Comparison of ENCODE assay signal across 11 mouse cellular contexts in genomic region chr2:71656611-71657244, GRCm38 (mm10).
DNase-seq lines count a peak whose midpoint lies in the region; ATAC-seq and TF ChIP-seq lines count a peak whose summit lies in the region.
"Had no signal": no experiment of that assay in that cellular context is flagged by ENCODE, and none has a peak within 500 bp of the region (broad histone marks: within the 10 kb centered on the region; RNA-seq: fewer than 3 reads in every experiment).

No protein-coding gene starts in this region.

- no peak overlapping the region for H3K9ac ChIP-seq in hindbrain, embryonic 11.5 days (ENCODE audit: low read depth, low read length)
- H3K9ac ChIP-seq in hindbrain, postnatal 0 days (replicated peaks; ENCODE audit: low read length) = no peak overlapping the region
- no peak overlapping the region for H3K9ac ChIP-seq in liver, embryonic 16.5 days (ENCODE audit: low read depth, low read length)

- H3K27ac ChIP-seq in hindbrain, embryonic 11.5 days (ENCODE audit: low read depth, low read length) = no peak overlapping the region
- no peak overlapping the region for H3K27ac ChIP-seq in hindbrain, postnatal 0 days
- no peak overlapping the region for H3K27ac ChIP-seq in liver, embryonic 16.5 days (ENCODE audit: low read length)

- no peaks in the 10 kb centered on the region for H3K9me3 ChIP-seq in hindbrain, embryonic 11.5 days (ENCODE audit: control insufficient read depth, low read length)
- H3K9me3 ChIP-seq in hindbrain, postnatal 0 days (ENCODE audit: low read length) = no peaks in the 10 kb centered on the region
- H3K9me3 ChIP-seq in liver, embryonic 16.5 days (replicated peaks; ENCODE audit: control insufficient read depth, low read length) = no peaks in the 10 kb centered on the region

- no peak overlapping the region for H3K4me3 ChIP-seq in hindbrain, embryonic 11.5 days (ENCODE audit: low read depth, low read length)
- H3K4me3 ChIP-seq in hindbrain, postnatal 0 days (ENCODE audit: low read length) = no peak overlapping the region
- no peak overlapping the region for H3K4me3 ChIP-seq in liver, embryonic 16.5 days (ENCODE audit: low read depth, low read length)

- H3K4me2 ChIP-seq in hindbrain, embryonic 11.5 days (replicated peaks; ENCODE audit: low read depth, low read length) = no peak overlapping the region
- no peak overlapping the region for H3K4me2 ChIP-seq in hindbrain, postnatal 0 days (ENCODE audit: low read depth, low read length)
- H3K4me2 ChIP-seq in liver, embryonic 16.5 days (ENCODE audit: low read depth, low read length) = peak overlapping the region; percentile 32; the same call in 1 of the 2 replicates

- DNase-seq in hindbrain, embryonic 11.5 days (ENCODE audit: low spot score) = peak; percentile 38
- DNase-seq in hindbrain, postnatal 0 days (ENCODE audit: low spot score) = no peak
- peak; percentile 74 for DNase-seq in ES-CJ7 (ENCODE audit: low read depth, low spot score)
- DNase-seq in embryo, embryonic 10 days (ENCODE audit: low spot score) = peak; percentile 28
- DNase-seq in Muller cell, postnatal 12 days (ENCODE audit: inconsistent ontology term) = no peak
- DNase-seq in frontal cortex, postnatal 14 days (ENCODE audit: low spot score in 2 of 2) = no peak
- DNase-seq: gastrocnemius, postnatal 14 days; kidney, adult 8-10 months; lung, postnatal 14 days; thymus, adult 2 months had no signal

- H3K36me3 ChIP-seq in hindbrain, embryonic 11.5 days (ENCODE audit: control insufficient read depth, insufficient read depth, low read length) = no peaks in the 10 kb centered on the region
- H3K36me3 ChIP-seq in hindbrain, postnatal 0 days (ENCODE audit: insufficient read depth, low read length) = no peaks in the 10 kb centered on the region
- H3K36me3 ChIP-seq in liver, embryonic 16.5 days (ENCODE audit: control insufficient read depth, insufficient read depth) = no peaks in the 10 kb centered on the region

- H3K4me1 ChIP-seq in hindbrain, embryonic 11.5 days (replicated peaks; ENCODE audit: control insufficient read depth, insufficient read depth, low read length) = 0 out of 2 replicates have a peak, but pooled peaks cover 2% of the 10 kb centered on the region
- H3K4me1 ChIP-seq in hindbrain, postnatal 0 days (ENCODE audit: insufficient read depth, low read length) = peaks cover 6% of the 10 kb centered on the region
- peaks cover 11% of the 10 kb centered on the region for H3K4me1 ChIP-seq in liver, embryonic 16.5 days (ENCODE audit: control insufficient read depth, low read depth, low read length)

- H3K27me3 ChIP-seq in hindbrain, embryonic 11.5 days (ENCODE audit: control insufficient read depth, insufficient read depth, low read length) = no peaks in the 10 kb centered on the region
- H3K27me3 ChIP-seq in hindbrain, postnatal 0 days (ENCODE audit: insufficient read depth, low read length) = no peaks in the 10 kb centered on the region
- H3K27me3 ChIP-seq in liver, embryonic 16.5 days (ENCODE audit: control insufficient read depth, insufficient read depth, low read depth, low read length) = no peaks in the 10 kb centered on the region

- 52% methylated on average over 8 of the region's 8 CpGs for WGBS in hindbrain, embryonic 11.5 days
- 58% methylated on average over 8 of the region's 8 CpGs for WGBS in hindbrain, postnatal 0 days
- WGBS in liver, embryonic 16.5 days (ENCODE audit: insufficient replicate concordance) = 25% methylated on average over 8 of the region's 8 CpGs

- TF ChIP-seq CTCF in hindbrain, postnatal 0 days (IDR thresholded peaks at IDR 0.05; ENCODE audit: low read depth) = no peak

- no peak for ATAC-seq in hindbrain, embryonic 11.5 days (ENCODE audit: low FRiP score)
- ATAC-seq in hindbrain, postnatal 0 days = no peak
- no peak for ATAC-seq in liver, embryonic 16.5 days (ENCODE audit: low read depth)

Comparison
In these comparisons a context has a peak if more than half of its experiments do, and no peak if none do; other contexts are left out.
1. DNase-seq: peak in hindbrain, embryonic 11.5 days (single experiment), ES-CJ7 (single experiment) and embryo, embryonic 10 days (single experiment); none in hindbrain, postnatal 0 days (single experiment), Muller cell, postnatal 12 days (single experiment) and frontal cortex, postnatal 14 days (0 of 2).